Mouse (Mus musculus) stomach, embryonic 14.5 days (tissue): ENCODE results near the gene Mfsd12. TPM values are rescaled to one million over a fixed set of nuclear protein-coding genes. Genes with fewer than 3 reads are reported as not detected.
A peak's percentile ranks its signal among the peaks of the same experiment; 100 is the strongest.

Source experiments
- ATAC-seq: fragments of 200-750 bp; cut with Nextera tagmentation; 2 replicates; pipeline ENCODE4 v1.8.0; 2017; ENCODE audit warnings: low read depth, moderate TSS enrichment; ENCODE audit not compliant: insufficient number of reproducible peaks, insufficient read depth, low FRiP score
- H3K27ac ChIP-seq: fragments of 300-500 bp; sonication (generic); 2 replicates; pipeline ENCODE4 v1.5.1; 2014; ENCODE audit warnings: mild to moderate bottlenecking, low read length, moderate library complexity, mixed read lengths
- H3K27me3 ChIP-seq: fragments of 300-500 bp; sonication (generic); 2 replicates; pipeline ENCODE4 v1.6.1; 2014; ENCODE audit warnings: low read length, control low read depth, mixed read lengths; ENCODE audit not compliant: control insufficient read depth, insufficient read depth
- H3K36me3 ChIP-seq: fragments of 300-500 bp; sonication (generic); 2 replicates; pipeline ENCODE4 v1.6.1; 2014; ENCODE audit warnings: mild to moderate bottlenecking, control low read depth, low read length, moderate library complexity, mixed read lengths; ENCODE audit not compliant: control insufficient read depth, insufficient read depth
- H3K4me1 ChIP-seq: fragments of 300-500 bp; sonication (generic); 2 replicates; pipeline ENCODE4 v1.6.1; 2014; ENCODE audit warnings: low read length, control low read depth, mixed read lengths; ENCODE audit not compliant: control insufficient read depth, insufficient read depth
- H3K4me2 ChIP-seq: fragments of 300-500 bp; sonication (generic); replicated peaks from 2 replicates; pipeline ENCODE4 v1.6.1; 2014; ENCODE audit warnings: low read depth, low read length, control low read depth
- H3K4me3 ChIP-seq: fragments of 300-500 bp; sonication (generic); 2 replicates; pipeline ENCODE4 v1.5.1; 2014; ENCODE audit warnings: low read depth, low read length, control low read depth
- H3K9ac ChIP-seq: fragments of 300-500 bp; sonication (generic); replicated peaks from 2 replicates; pipeline ENCODE4 v1.6.1; 2014; ENCODE audit warnings: low read depth, mild to moderate bottlenecking, control low read depth, low read length, moderate library complexity, mixed read lengths
- H3K9me3 ChIP-seq: fragments of 300-500 bp; sonication (generic); 2 replicates; pipeline ENCODE4 v1.6.1; 2016; ENCODE audit warnings: low read depth, low read length, control low read depth; ENCODE audit not compliant: control insufficient read depth
- WGBS: fragments of 180-500 bp; shearing (Covaris S2); extraction: QIAGEN DNeasy Blood & Tissue Kit; methylation state at CpG from one replicate; pipeline ENCODE4 v1.1.7; 2014; 5-methylcytosine and 5-hydroxymethylcytosine counted together
- polyA plus RNA-seq: library from polyadenylated mRNA; unstranded; fragments of >200 nt; fragmentation: Nextera tagmentation; extraction: Ambion mirVana; gene quantifications from 2 replicates; pipeline ENCODE4 v1.2.1, GENCODE M21; 2014

Gene Mfsd12
- polyA plus RNA-seq, 1 experiment from 2014 or later = 4.7 TPM

DNA sequence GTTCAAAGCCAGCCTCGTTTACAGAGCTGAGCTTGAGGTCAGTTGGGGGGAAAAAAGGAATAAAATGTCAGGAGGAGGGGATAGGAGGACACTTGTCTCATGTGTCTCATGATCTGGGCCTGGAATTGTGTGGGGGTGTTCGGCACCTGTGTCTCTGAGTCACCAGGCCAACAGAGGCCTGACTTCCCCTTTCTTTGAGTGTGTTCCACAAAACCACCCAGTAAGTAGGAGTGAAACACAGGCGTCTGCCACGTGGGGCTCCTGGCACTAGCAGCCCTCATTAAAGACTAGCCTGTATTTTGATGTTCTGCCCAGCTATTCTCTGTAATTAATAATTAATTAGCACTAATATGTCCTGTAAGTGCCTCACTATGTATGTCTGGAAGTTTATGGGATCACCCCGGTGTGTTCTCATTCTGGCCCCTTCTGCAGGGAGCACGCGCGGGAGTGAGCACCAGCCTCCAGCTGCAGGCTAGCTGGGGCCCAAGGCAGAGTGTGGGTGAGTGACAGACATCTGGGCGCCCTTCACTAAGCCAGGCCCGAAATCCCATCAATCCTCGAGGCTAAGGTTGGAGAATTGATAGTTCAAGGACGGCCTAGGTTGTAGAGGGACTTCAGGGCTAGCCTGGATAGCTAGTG, 820 bp upstream of the Mfsd12 start:
- Histone ChIP-seq H3K4me2 (peak overlapping the region; percentile 96; the same call in 1 of the 2 replicates), H3K9me3 (no peaks in the 10 kb centered on the region), H3K27me3 (no peaks in the 10 kb centered on the region), H3K36me3 (no peaks in the 10 kb centered on the region), H3K9ac (no peak overlapping the region), H3K4me1 (peaks cover 11% of the 10 kb centered on the region), H3K4me3 (peak overlapping the region; percentile 65), H3K27ac (no peak overlapping the region)
- no peak for ATAC-seq
- 51% methylated on average over 12 of the region's 12 CpGs for WGBS

- Histone ChIP-seq H3K9me3 (no peaks in the 10 kb centered on the region), H3K27me3 (no peaks in the 10 kb centered on the region; the same call in 1 of the 2 replicates), H3K4me1 (peaks cover 14% of the 10 kb centered on the region), H3K36me3 (no peaks in the 10 kb centered on the region), H3K4me3 (peak overlapping the region; percentile 65), H3K9ac (0 out of 2 replicates have a peak overlapping the region, but pooled peaks have one; percentile 62), H3K4me2 (peak overlapping the region; percentile 96), H3K27ac (no peak overlapping the region)
- 28% methylated on average over 4 of the region's 4 CpGs for whole genome bisulfite sequencing
- ATAC-seq = no peak
These were observed 918 bp downstream of the Mfsd12 start for GRCm38 (mm10) chr10:81358209-81358608.

DNA sequence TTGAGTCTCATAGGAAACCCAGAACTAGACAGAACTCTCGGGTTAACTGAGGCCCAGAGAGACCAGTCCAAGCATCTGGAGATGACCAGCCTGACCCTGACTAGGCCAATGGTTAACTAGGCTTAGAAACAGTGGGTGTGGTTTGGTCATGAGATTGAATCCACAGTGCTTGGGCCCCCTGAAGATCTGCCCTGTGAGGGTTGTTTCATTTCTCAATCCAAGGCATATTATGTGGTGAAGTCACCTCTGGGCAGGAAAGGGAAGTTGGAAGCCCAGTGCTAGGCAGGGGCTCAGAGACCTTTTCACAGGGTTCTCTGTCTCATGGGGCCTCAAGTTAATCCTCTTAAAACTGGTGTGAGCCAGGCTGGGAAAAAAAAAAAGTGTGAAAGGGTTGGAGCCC, 1.6 kb downstream of the Mfsd12 start:
- Histone ChIP-seq H3K9me3 (no peaks in the 10 kb centered on the region), H3K4me3 (no peak overlapping the region), H3K36me3 (no peaks in the 10 kb centered on the region), H3K27me3 (no peaks in the 10 kb centered on the region; the same call in 1 of the 2 replicates), H3K27ac (no peak overlapping the region), H3K9ac (no peak overlapping the region), H3K4me1 (peaks cover 20% of the 10 kb centered on the region), H3K4me2 (peak overlapping the region; percentile 96)
- 55% methylated on average over 1 of the region's 1 CpGs for WGBS
- ATAC-seq = no peak

- no peak; the same call in 1 of the 2 replicates for ATAC-seq
- Histone ChIP-seq H3K9ac (no peak overlapping the region), H3K36me3 (no peaks in the 10 kb centered on the region), H3K4me2 (no peak overlapping the region), H3K4me3 (no peak overlapping the region), H3K27ac (no peak overlapping the region), H3K4me1 (peaks cover 34% of the 10 kb centered on the region), H3K9me3 (no peaks in the 10 kb centered on the region), H3K27me3 (no peaks in the 10 kb centered on the region; the same call in 1 of the 2 replicates)
- 55% methylated on average over 8 of the region's 8 CpGs for WGBS
These were observed 3.4 kb downstream of the Mfsd12 start for GRCm38 (mm10) chr10:81360721-81361120.

DNA sequence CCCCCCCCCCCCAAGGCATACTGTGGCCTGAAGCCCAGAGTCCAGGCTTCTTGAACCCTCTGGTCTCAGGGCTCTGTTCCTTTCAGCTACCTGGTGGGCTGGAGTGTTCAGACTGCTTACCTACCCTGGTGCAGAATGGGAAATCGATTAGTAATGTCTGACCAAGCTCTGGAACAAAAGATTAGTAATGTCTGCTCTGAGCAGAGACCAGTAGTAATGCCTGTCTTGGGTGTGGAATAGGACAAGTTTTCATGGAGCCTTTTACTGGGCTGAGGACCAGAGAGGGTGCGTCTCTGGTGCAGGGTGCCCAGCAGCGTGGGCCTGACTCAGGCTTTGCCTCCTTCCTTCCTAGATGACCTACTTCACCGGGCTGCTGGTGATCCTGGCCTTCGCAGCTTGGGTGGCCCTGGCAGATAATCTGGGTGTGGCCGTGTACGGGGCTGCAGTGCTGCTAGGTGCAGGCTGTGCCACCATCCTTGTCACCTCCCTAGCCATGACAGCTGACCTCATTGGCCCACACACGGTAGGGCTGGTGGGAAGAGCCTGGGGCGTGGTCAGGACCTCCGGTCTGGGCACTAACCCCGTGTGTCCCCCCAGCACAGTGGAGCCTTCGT, 5.2 kb downstream of the Mfsd12 start:
- Histone ChIP-seq H3K4me2 (no peak overlapping the region), H3K9ac (no peak overlapping the region), H3K4me1 (peaks cover 31% of the 10 kb centered on the region)

DNA sequence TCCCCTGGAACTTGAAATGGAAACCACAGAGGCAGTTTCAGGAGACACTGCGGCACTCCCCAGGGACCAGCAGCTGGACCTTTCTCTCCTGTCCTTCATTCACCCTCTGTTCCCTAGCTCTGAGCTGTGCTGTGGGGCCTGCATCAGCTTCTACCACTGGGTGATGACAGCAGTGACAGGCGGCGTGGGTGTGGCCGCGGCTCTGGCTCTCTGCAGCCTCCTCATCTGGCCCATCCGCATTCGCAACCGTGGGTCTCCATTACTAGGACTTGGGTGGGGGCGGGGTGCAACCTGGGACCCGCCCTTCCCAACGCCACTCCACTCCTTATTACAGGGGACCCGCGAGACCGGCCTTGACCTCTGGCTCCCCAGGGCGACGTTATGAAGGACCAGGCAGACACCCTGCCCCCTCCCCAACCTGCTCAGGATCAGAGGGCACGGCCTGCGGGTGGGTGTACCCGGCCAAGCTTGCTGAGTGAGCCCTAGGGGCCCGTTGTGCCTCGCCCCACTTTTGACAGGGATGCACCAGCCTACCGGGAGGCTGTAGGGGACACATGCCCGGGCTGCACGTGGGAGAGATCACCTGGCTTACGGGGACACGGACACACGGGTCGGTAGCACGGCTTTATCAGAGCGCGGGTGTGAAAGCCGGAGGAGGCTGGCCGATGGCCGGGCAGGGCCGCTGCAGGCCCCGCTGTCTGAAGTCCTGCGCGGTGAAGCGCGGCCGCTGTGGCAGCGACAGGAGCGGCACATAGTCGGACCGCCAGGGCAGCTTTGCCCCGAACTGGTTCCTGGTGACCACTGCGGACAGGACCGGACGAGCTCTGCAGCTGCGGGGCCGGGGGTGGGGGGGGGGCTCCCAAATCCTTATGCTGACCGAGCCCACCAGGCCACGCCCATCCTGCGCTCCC, 6.4 kb downstream of the Mfsd12 start:
- Histone ChIP-seq H3K27ac (no peak overlapping the region), H3K4me3 (peak overlapping the region; percentile 29), H3K9ac (peak overlapping the region; percentile 25; the same call in 1 of the 2 replicates), H3K36me3 (peaks cover 26% of the 10 kb centered on the region), H3K27me3 (no peaks in the 10 kb centered on the region; the same call in 1 of the 2 replicates), H3K4me2 (peak overlapping the region; percentile 62), H3K9me3 (no peaks in the 10 kb centered on the region), H3K4me1 (peaks cover 23% of the 10 kb centered on the region; the same call in 1 of the 2 replicates)
- 0 out of 2 replicates have a peak, but pooled peaks have one; percentile 2 for ATAC-seq
- 16% methylated on average over 52 of the region's 54 CpGs for WGBS

More for the DNA sequence above, 5.2 kb downstream of the Mfsd12 start:
- Histone ChIP-seq H3K36me3 (peaks cover 14% of the 10 kb centered on the region), H3K4me3 (no peak overlapping the region), H3K9me3 (no peaks in the 10 kb centered on the region), H3K27me3 (no peaks in the 10 kb centered on the region; the same call in 1 of the 2 replicates), H3K27ac (no peak overlapping the region)
- ATAC-seq = peak; percentile 7; the same call in 1 of the 2 replicates
- WGBS = 62% methylated on average over 12 of the region's 12 CpGs

DNA sequence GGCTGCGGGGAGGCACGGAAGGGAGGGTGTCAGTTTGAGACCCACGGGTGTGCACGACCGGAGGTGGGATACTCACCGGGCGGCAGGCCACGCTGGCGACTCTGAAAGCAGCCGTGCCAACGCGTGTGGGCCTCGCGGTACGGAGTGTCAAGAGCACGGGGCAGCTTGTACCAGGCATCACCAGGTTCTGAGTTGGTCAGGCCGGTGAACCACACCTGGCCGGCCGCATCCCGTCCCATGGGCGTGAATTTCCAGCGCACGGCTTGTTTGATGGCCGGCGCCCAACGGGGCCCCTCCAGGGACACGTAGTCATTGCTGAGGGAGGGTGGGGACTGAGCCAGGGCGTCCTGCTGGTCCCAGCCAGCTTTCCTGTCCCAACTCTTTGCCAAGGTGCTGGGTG, 7.4 kb downstream of the Mfsd12 start:
- WGBS = 16% methylated on average over 28 of the region's 28 CpGs
- 0 out of 2 replicates have a peak overlapping the region, but pooled peaks have one; percentile 10 for H3K27ac ChIP-seq
- H3K4me2 ChIP-seq = peak overlapping the region; percentile 62
- H3K27me3 ChIP-seq = no peaks in the 10 kb centered on the region; the same call in 1 of the 2 replicates
- H3K36me3 ChIP-seq = peaks cover 36% of the 10 kb centered on the region
- no peak; the same call in 1 of the 2 replicates for ATAC-seq
- peak overlapping the region; percentile 29; the same call in 1 of the 2 replicates for H3K4me3 ChIP-seq
- H3K4me1 ChIP-seq = peaks cover 23% of the 10 kb centered on the region; the same call in 1 of the 2 replicates
- H3K9ac ChIP-seq = peak overlapping the region; percentile 25; the same call in 1 of the 2 replicates
- no peaks in the 10 kb centered on the region for H3K9me3 ChIP-seq
